Mouse (Mus musculus) heart, embryonic 13.5 days (tissue): ENCODE measurements around the gene Coa3. TPM values are rescaled to one million over a fixed set of nuclear protein-coding genes. Genes with fewer than 3 reads are reported as not detected.
"Not testable (repeated sequence)": the region's sequence is repeated elsewhere in the genome, so short reads cannot be mapped to it uniquely, and the experiment has no call there.

Experiments used
- ATAC-seq: fragments of 200-750 bp; cut with Nextera tagmentation; 2 replicates; pipeline ENCODE4 v1.8.0; 2017; ENCODE audit warnings: moderate TSS enrichment; ENCODE audit not compliant: insufficient number of reproducible peaks, low FRiP score, low TSS enrichment; ENCODE audit errors: extremely low read depth
- H3K27ac ChIP-seq: fragments of 300-500 bp; sonication (generic); replicated peaks from 2 replicates; pipeline ENCODE4 v1.5.1; 2015; ENCODE audit warnings: moderate library complexity, mild to moderate bottlenecking, inconsistent platforms
- H3K27me3 ChIP-seq: fragments of 300-500 bp; sonication (generic); replicated peaks from 2 replicates; pipeline ENCODE4 v1.6.1; 2015; ENCODE audit warnings: mild to moderate bottlenecking, inconsistent platforms
- H3K36me3 ChIP-seq: fragments of 300-500 bp; sonication (generic); 2 replicates; pipeline ENCODE4 v1.6.1; 2015; ENCODE audit warnings: mild to moderate bottlenecking, inconsistent platforms
- H3K4me1 ChIP-seq: fragments of 300-500 bp; sonication (generic); 2 replicates; pipeline ENCODE4 v1.6.1; 2015; ENCODE audit warnings: inconsistent platforms
- H3K4me2 ChIP-seq: fragments of 300-500 bp; sonication (generic); 2 replicates; pipeline ENCODE4 v1.6.1; 2015; ENCODE audit warnings: inconsistent platforms, mild to moderate bottlenecking, moderate library complexity
- H3K4me3 ChIP-seq: fragments of 300-500 bp; sonication (generic); 2 replicates; pipeline ENCODE4 v1.5.1; 2015; ENCODE audit warnings: moderate library complexity, mild to moderate bottlenecking, inconsistent platforms
- H3K9ac ChIP-seq: fragments of 300-500 bp; sonication (generic); 2 replicates; pipeline ENCODE4 v1.6.1; 2015; ENCODE audit warnings: inconsistent platforms, mild to moderate bottlenecking, moderate library complexity
- H3K9me3 ChIP-seq: fragments of 300-500 bp; sonication (generic); 2 replicates; pipeline ENCODE4 v1.6.1; 2016; ENCODE audit warnings: inconsistent platforms
- WGBS: fragments of 180-500 bp; shearing (Covaris S2); methylation state at CpG from one replicate; pipeline ENCODE4 v1.1.7; 2015; ENCODE audit warnings: mixed read lengths; 5-methylcytosine and 5-hydroxymethylcytosine counted together
- polyA plus RNA-seq: library from polyadenylated mRNA; unstranded; fragments of >200 nt; fragmentation: Nextera tagmentation; extraction: Ambion mirVana; gene quantifications from 2 replicates; pipeline ENCODE4 v1.2.1, GENCODE M21; 2015

Coa3 gene
- polyA plus RNA-seq = 165 and 171 TPM in 2 replicates

DNA sequence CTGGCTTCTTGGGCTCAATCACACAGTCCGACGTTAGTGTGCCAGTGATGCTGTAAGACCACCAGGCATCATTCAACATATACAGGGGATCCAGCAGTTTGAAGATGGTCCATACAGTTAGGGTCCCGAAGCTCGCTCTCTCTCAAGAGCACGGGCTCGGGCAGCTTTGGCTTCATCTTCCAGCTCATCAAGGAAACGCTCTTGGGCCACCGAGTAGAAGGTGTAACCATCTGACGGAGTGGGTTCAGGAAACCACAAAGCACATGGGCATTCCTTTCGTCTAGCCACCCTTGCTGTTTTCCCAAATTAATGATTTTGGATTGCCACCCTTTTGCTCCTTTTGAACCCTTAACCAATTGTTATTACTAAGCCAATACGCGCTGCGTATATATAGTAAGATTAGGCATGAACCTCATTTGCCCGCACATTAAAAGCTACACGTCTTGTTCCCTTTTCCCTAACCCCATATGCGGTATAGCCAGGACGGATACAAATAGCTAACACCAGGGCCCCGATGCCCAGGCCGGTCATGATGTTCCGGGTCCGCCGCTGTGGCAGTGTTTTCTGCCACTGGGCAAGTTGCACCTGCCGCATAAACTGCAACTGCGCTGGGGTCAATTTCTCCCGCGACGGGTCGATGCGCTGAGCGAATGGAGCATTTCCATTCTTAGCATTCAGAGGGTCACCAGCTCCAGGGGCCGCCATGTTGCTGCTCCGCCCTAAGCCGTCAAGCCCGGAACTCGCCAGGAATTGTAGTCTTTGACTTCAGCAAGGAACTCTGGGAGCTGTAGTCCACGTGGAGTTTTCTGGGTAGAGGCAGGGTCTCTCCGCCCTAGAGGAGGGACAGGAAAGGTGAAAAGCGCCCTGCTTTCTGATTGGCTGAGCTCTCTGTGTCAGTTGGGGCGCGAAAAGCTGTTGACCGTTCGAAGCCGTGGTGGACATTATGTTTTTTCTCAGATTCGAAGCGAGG is at the start of gene Coa3, which contains the start of gene Cntd1:
TSS of gene Coa3 (minus strand) at position 892 of the 970 bp plus-strand sequence.
TSS of gene Cntd1 (plus strand) at position 790 of the 970 bp plus-strand sequence.
- WGBS = 7% methylated on average over 45 of the region's 45 CpGs
- Histone ChIP-seq H3K27me3 (peaks cover 9% of the 10 kb centered on the region; the same call in 1 of the 2 replicates), H3K27ac (peak within 1 kb of the TSS; percentile 76)

DNA sequence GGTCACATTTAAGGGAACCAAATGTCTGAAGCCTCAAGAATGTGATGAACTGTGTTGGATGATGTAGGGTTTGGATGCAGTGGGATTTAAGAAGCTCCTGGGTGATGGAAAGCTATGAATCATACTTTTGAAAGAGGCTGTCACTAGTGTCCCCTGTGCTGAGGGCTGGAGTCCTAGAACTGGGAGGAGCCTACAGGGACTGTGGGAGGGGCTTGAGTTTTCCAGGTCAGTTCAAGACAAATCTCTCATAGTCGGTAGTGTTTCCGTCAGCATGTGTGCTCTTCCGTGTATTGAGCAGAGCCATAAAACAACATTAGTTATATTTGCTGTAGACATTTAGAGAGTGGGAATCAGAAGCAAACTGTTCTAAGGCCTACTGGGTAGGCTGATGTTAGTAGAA is 48.4 kb upstream of the Coa3 start:
- WGBS = 46% methylated on average over 3 of the region's 3 CpGs
- Histone ChIP-seq H3K27ac (no peak overlapping the region), H3K4me1 (peaks cover 24% of the 10 kb centered on the region), H3K27me3 (no peaks in the 10 kb centered on the region), H3K9me3 (no peaks in the 10 kb centered on the region), H3K9ac (no peak overlapping the region), H3K36me3 (peaks cover 40% of the 10 kb centered on the region), H3K4me3 (no peak overlapping the region), H3K4me2 (no peak overlapping the region)
- ATAC-seq = no peak

More for the DNA sequence above, at the start of gene Coa3, which contains the start of gene Cntd1:
- Histone ChIP-seq H3K9me3 (no peaks in the 10 kb centered on the region), H3K9ac (peak within 1 kb of the TSS; percentile 90), H3K36me3 (peaks cover 25% of the 10 kb centered on the region), H3K4me3 (peak within 1 kb of the TSS; percentile 84), H3K4me1 (peaks cover 32% of the 10 kb centered on the region), H3K4me2 (peak within 1 kb of the TSS; percentile 82)
- ATAC-seq = peak; percentile 76; the same call in 1 of the 2 replicates

DNA sequence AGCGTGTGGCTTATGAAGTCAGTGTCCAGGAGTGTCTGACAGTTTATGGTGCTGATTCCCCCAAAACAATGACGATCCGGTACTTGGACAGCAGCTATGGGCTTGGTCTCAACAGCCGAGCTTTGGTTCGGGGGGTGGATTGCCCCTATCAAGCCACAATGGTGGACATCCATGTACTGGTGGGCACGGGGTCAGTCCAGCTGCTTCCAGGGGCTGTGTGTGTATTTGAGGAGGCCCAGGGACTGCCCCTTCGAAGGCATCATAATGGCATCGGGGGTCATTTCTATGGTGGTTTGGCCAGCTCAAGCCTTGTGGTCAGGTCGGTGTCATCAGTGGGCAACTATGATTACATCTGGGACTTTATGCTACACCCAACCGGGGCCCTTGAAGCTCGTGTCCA is 47.2 kb upstream of the Coa3 start:
- no peak overlapping the region for H3K4me3 ChIP-seq
- peaks cover 52% of the 10 kb centered on the region for H3K36me3 ChIP-seq
- H3K9me3 ChIP-seq = no peaks in the 10 kb centered on the region
- H3K27ac ChIP-seq = no peak overlapping the region
- H3K27me3 ChIP-seq = no peaks in the 10 kb centered on the region
- 84% methylated on average over 11 of the region's 11 CpGs for WGBS
- no peak for ATAC-seq
- H3K9ac ChIP-seq = no peak overlapping the region
- H3K4me2 ChIP-seq = no peak overlapping the region
- H3K4me1 ChIP-seq = peaks cover 24% of the 10 kb centered on the region

DNA sequence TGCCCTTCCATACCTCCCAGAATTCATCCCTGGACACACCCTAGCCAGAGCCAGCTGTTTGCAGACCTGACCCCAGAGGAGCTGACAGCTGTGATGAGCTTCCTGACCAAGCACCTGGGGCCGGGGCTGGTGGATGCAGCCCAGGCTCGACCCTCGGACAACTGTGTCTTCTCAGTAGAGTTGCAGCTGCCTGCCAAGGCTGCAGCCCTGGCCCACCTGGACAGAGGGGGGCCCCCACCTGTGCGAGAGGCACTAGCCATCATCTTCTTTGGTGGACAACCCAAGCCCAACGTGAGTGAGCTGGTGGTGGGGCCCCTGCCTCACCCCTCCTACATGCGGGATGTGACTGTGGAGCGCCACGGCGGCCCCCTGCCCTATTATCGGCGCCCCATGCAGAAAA is 46.3 kb upstream of the Coa3 start:
- H3K4me3 ChIP-seq, H3K4me2 ChIP-seq, H3K9ac ChIP-seq, H3K9me3 ChIP-seq, H3K27me3 ChIP-seq, ATAC-seq, H3K27ac ChIP-seq: not testable (repeated sequence)
- H3K4me1 ChIP-seq = peaks cover 16% of the 10 kb centered on the region
- H3K36me3 ChIP-seq = peaks cover 61% of the 10 kb centered on the region
- 89% methylated on average over 11 of the region's 11 CpGs for WGBS

DNA sequence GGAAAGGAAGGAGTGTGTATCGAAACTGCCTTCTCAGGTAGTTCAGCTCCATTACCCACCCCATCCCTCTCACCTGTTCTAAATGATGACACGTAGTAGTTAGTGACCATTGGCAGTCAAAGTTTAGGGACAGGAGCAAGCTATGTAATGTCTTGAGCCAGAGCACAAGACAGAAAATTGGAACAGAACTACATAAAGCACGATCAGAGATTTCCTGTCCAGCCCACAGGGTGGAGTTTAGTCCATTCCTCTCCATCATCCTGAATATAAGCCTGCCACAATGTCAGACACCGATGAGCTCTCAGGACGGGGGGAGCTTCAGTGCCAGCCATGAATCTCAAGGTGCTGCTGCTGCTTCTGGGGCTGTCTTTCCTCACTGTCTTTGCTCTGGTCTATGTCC is 45.8 kb upstream of the Coa3 start, which contains the start of gene Aoc2:
TSS of gene Aoc2 (plus strand) at position 301 of the 400 bp plus-strand sequence.
- Histone ChIP-seq H3K9ac (no peak within 1 kb of the TSS), H3K27ac (no peak within 1 kb of the TSS), H3K4me3 (no peak within 1 kb of the TSS), H3K36me3 (peaks cover 66% of the 10 kb centered on the region), H3K9me3 (no peaks in the 10 kb centered on the region), H3K27me3 (no peaks in the 10 kb centered on the region), H3K4me1 (peaks cover 16% of the 10 kb centered on the region), H3K4me2 (no peak within 1 kb of the TSS)
- ATAC-seq = no peak
- WGBS = 88% methylated on average over 5 of the region's 5 CpGs

DNA sequence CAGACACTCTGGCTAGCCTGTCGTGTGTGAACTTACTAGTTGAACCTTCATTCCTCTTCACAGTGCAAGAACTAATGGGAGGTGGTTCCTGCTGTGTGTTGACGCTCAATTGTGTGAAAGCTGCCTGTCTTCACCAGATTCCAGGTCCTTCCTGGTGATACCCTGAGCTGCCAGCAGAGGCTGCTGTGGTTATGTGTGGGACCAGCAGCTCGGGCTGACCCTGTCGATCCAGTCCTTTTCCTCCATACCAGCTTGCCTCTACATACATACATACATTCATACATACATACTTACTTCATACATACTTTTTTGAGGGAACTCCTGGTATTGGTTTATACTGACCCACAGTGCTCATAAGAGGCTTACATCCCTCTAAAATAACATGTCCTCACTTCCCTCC is 44.7 kb upstream of the Coa3 start:
- H3K9me3 ChIP-seq = no peaks in the 10 kb centered on the region
- H3K9ac ChIP-seq = no peak overlapping the region
- WGBS = 8% methylated on average over 4 of the region's 4 CpGs
- ATAC-seq = no peak
- no peak overlapping the region for H3K4me2 ChIP-seq
- H3K4me1 ChIP-seq = peaks cover 8% of the 10 kb centered on the region
- no peak overlapping the region for H3K4me3 ChIP-seq
- H3K36me3 ChIP-seq = peaks cover 77% of the 10 kb centered on the region
- no peaks in the 10 kb centered on the region for H3K27me3 ChIP-seq
- no peak overlapping the region for H3K27ac ChIP-seq

DNA sequence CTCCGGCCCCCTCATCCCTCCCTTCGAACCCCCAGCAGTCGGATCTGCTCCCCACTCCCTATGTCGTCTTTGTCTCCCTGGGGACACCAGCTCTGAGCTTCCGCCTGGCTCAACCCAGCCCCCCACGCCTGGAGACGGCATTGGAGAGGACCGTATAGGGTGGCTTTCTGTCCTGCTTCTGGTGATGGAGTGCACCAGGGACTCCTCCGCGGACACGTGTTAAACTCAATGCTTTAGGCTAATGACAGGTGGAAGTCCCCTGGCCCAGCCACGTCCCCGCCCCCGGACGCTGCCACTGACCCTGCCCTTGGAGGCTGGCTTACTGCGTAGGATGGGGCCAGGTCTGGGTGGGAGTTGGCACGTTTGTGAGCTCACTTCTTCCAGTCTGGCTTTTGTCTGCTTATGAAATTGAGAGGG is 37.6 kb upstream of the Coa3 start:
- Histone ChIP-seq H3K4me1 (peaks cover 17% of the 10 kb centered on the region), H3K36me3 (peaks cover 38% of the 10 kb centered on the region), H3K27ac (peak overlapping the region; percentile 87), H3K4me2 (peak overlapping the region; percentile 83), H3K27me3 (no peaks in the 10 kb centered on the region), H3K9ac (peak overlapping the region; percentile 97), H3K9me3 (no peaks in the 10 kb centered on the region), H3K4me3 (peak overlapping the region; percentile 88)
- ATAC-seq = peak; percentile 52
- 2% methylated on average over 17 of the region's 17 CpGs for WGBS

DNA sequence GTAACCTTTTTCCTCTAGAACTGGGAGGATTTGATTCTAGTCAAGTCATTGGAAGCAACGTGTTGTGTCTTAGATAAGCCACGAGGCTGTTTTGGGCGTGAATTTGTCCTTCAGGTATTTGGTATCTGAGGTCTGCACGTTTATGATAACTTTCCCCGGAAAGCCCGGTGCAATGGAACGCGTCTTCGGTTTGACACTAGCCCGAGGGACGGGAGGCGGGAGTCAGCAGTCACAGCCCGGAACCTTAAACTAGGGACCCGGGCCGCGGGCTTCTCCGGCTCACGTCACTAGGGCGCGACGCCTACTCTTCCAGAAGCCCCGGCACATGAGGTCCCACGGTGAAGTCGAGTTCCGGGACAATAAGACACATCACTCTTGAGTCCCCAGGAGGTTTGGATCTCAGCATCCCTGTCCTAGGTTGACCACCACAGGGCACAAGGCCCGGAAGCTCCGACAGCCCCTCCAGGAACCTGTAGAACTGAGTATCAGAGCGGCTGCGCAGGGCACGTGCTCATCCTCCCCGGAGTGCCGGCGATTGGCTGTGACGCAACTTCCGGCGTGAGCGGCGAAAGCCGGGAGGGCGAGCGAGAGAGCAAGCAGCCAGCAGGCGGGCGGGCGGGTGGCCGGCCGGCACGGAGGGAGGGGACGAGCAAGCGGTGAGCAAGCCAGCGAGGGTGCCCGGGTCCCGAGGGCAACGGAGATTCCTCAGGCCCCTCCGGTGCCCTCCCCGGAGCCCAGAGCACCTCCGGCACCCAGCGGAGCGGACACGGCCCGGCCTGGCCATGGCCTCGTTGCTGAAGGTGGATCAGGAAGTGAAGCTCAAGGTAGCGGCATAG is 37.0 kb upstream of the Coa3 start, which contains the start of gene Psme3:
TSS of gene Psme3 (plus strand) at position 549 of the 836 bp plus-strand sequence.
- Histone ChIP-seq H3K4me2 (peak within 1 kb of the TSS; percentile 83), H3K27ac (peak within 1 kb of the TSS; percentile 87), H3K27me3 (no peaks in the 10 kb centered on the region), H3K36me3 (peaks cover 32% of the 10 kb centered on the region), H3K4me1 (peaks cover 17% of the 10 kb centered on the region), H3K9ac (peak within 1 kb of the TSS; percentile 97), H3K9me3 (no peaks in the 10 kb centered on the region), H3K4me3 (peak within 1 kb of the TSS; percentile 88)
- ATAC-seq = peak; percentile 83
- WGBS = under 1% methylated on average over 58 of the region's 62 CpGs

DNA sequence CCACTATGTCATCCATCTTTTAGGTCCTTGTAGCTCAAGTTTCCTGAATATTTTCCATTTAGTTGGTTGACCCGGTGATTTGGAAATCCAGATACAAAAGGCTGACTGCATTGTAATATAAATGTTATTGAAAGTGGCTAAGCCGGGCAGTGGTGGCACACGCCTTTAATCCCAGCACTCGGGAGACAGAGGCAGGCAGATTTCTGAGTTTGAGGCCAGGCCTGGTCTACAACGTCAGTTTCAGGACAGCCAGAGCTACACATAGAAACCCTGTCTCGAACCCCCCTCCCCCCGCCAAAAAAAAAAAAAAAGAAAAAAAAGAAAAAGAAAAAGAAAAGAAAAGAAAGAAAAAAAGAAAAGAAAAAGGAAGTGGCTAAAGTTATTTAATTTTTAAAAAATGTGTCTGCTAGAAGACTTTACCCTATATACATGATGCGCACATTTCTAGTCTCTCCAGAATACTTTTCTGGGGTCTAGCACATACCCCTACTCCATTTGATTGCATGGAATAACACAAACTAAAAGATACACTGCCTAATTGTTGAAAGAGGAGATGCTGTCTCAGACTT is 36.3 kb upstream of the Coa3 start:
- no peaks in the 10 kb centered on the region for H3K27me3 ChIP-seq

DNA sequence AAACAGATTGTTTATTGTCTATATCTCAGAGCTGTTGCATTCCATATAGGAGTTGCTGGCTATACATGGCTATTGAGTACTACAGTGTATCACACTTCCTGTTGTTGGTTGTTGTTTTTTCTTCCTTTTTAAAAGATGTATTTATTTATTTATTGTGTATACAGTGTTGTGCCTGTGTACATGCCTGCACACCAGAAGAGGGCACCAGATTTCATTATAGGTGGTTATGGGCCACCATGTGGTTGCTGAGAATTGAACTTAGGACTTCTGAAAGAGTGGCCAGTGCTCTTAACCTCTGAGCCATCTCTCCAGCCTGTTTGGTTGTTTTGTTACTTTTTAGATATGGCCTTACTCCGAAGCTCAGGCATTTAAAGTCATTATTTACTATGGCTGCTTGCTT is 35.7 kb upstream of the Coa3 start:
- 87% methylated on average over 1 of the region's 1 CpGs for WGBS
- peaks cover 19% of the 10 kb centered on the region for H3K36me3 ChIP-seq
- peaks cover 17% of the 10 kb centered on the region for H3K4me1 ChIP-seq
- no peak overlapping the region for H3K4me3 ChIP-seq
- no peak overlapping the region for H3K9ac ChIP-seq
- 0 out of 2 replicates have a peak overlapping the region, but pooled peaks have one; percentile 8 for H3K27ac ChIP-seq
- no peaks in the 10 kb centered on the region for H3K27me3 ChIP-seq
- H3K9me3 ChIP-seq = no peaks in the 10 kb centered on the region
- ATAC-seq = no peak
- no peak overlapping the region for H3K4me2 ChIP-seq

More for the DNA sequence above, 36.3 kb upstream of the Coa3 start:
- peaks cover 25% of the 10 kb centered on the region for H3K36me3 ChIP-seq
- no peak for ATAC-seq
- H3K9ac ChIP-seq = peak overlapping the region; percentile 97
- 79% methylated on average over 8 of the region's 8 CpGs for WGBS
- H3K9me3 ChIP-seq = no peaks in the 10 kb centered on the region
- peaks cover 17% of the 10 kb centered on the region for H3K4me1 ChIP-seq
- H3K4me2 ChIP-seq = peak overlapping the region; percentile 83
- H3K4me3 ChIP-seq = peak overlapping the region; percentile 88
- peak overlapping the region; percentile 87 for H3K27ac ChIP-seq
